Mouse (Mus musculus): Measurements from ENCODE around the gene Unc5b. TPM values are rescaled to one million over a fixed set of nuclear protein-coding genes. Genes with fewer than 3 reads are reported as not detected.

The Unc5b gene
- polyA plus RNA-seq, 1 experiment from 2014 or later, result 10.2 TPM

GRCm38 (mm10) chr10:60770855-60771254 lies 60.5 kb downstream of the Unc5b start:
- Histone ChIP-seq H3K9ac (ENCODE audit: low read length) (no peak overlapping the region), H3K27ac (replicated peaks; ENCODE audit: low read depth, low read length) (no peak overlapping the region), H3K27me3 (ENCODE audit: control insufficient read depth, insufficient read depth, low read length) (no peaks in the 10 kb centered on the region), H3K9me3 (ENCODE audit: control insufficient read depth, low read length) (no peaks in the 10 kb centered on the region), H3K4me3 (ENCODE audit: low read depth, low read length) (no peak overlapping the region), H3K36me3 (ENCODE audit: control insufficient read depth, insufficient read depth, low read length) (peaks cover 19% of the 10 kb centered on the region; the same call in 1 of the 2 replicates), H3K4me1 (ENCODE audit: control insufficient read depth, insufficient read depth, low read length) (no peaks in the 10 kb centered on the region), H3K4me2 (ENCODE audit: low read depth, severe bottlenecking) (no peak overlapping the region)
- no peak for ATAC-seq (ENCODE audit: insufficient number of reproducible peaks, low FRiP score, low TSS enrichment, low read depth)
- WGBS, result 82% methylated on average over 4 of the region's 4 CpGs
- no peak for DNase-seq (ENCODE audit: low spot score)

GRCm38 (mm10) chr10:60768614-60769013 lies 62.8 kb downstream of the Unc5b start:
- H3K27ac ChIP-seq (replicated peaks; ENCODE audit: low read depth, low read length), result no peak overlapping the region
- no peaks in the 10 kb centered on the region for H3K9me3 ChIP-seq (ENCODE audit: control insufficient read depth, low read length)
- no peak overlapping the region for H3K9ac ChIP-seq (ENCODE audit: low read length)
- H3K4me1 ChIP-seq (ENCODE audit: control insufficient read depth, insufficient read depth, low read length), result no peaks in the 10 kb centered on the region
- H3K27me3 ChIP-seq (ENCODE audit: control insufficient read depth, insufficient read depth, low read length), result no peaks in the 10 kb centered on the region
- H3K4me3 ChIP-seq (ENCODE audit: low read depth, low read length), result no peak overlapping the region
- ATAC-seq (ENCODE audit: insufficient number of reproducible peaks, low FRiP score, low TSS enrichment, low read depth), result no peak
- H3K36me3 ChIP-seq (ENCODE audit: control insufficient read depth, insufficient read depth, low read length), result peaks cover 11% of the 10 kb centered on the region; the same call in 1 of the 2 replicates
- DNase-seq (ENCODE audit: low spot score), result no peak
- WGBS, result 90% methylated on average over 7 of the region's 7 CpGs
- H3K4me2 ChIP-seq (ENCODE audit: low read depth, severe bottlenecking), result no peak overlapping the region

DNA sequence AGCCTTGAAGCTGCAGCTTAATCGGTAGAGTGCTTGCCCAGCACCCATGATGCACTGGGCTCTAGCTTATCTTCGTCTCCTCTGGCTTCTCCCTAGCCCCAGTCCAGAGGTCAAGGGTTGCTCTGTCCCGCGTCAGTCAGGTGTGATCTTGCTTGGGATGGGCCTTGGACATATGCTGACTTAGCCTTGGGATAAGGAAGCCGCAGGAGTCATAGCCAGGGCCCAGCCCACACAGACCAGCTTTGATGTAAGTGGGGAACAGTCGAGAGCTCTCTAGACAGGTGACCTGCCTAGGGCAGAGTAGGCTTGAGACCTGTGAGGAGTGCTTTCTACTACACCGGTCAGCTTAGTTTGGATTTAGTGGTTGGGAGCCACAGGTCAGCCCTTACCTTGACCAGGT lies 64.0 kb downstream of the Unc5b start:
- Histone ChIP-seq H3K4me1 (ENCODE audit: control insufficient read depth, insufficient read depth, low read length) (no peaks in the 10 kb centered on the region), H3K4me2 (ENCODE audit: low read depth, severe bottlenecking) (no peak overlapping the region), H3K27me3 (ENCODE audit: control insufficient read depth, insufficient read depth, low read length) (no peaks in the 10 kb centered on the region), H3K27ac (replicated peaks; ENCODE audit: low read depth, low read length) (no peak overlapping the region), H3K9ac (ENCODE audit: low read length) (no peak overlapping the region), H3K4me3 (ENCODE audit: low read depth, low read length) (no peak overlapping the region), H3K36me3 (ENCODE audit: control insufficient read depth, insufficient read depth, low read length) (peaks cover 9% of the 10 kb centered on the region; the same call in 1 of the 2 replicates), H3K9me3 (ENCODE audit: control insufficient read depth, low read length) (no peaks in the 10 kb centered on the region)
- WGBS, result 89% methylated on average over 7 of the region's 7 CpGs
- DNase-seq (ENCODE audit: low spot score) (no peak), ATAC-seq (ENCODE audit: insufficient number of reproducible peaks, low FRiP score, low TSS enrichment, low read depth) (no peak)

DNA sequence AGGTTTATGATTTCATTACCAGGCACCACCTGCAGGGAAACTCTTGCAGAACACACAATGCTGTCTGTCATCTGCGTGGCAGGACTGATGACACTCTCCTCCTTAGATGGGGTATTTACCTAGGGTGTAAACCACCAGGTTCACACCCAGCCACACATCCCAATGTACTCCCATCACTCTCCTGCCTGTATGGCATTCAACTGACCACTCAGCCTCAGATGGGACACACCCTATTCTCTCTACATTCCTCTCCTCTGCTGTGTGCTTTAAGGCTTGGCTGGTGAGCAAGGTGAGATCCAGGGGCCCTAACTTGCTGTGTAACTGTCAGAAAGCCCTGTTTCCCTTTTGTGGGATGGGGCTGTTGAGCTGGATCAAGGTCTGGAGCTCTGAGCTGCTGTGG lies 69.3 kb downstream of the Unc5b start:
- Histone ChIP-seq H3K4me1 (ENCODE audit: control insufficient read depth, insufficient read depth, low read length) (no peaks in the 10 kb centered on the region), H3K4me3 (ENCODE audit: low read depth, low read length) (no peak overlapping the region), H3K4me2 (ENCODE audit: low read depth, severe bottlenecking) (no peak overlapping the region), H3K36me3 (ENCODE audit: control insufficient read depth, insufficient read depth, low read length) (no peaks in the 10 kb centered on the region; the same call in 1 of the 2 replicates), H3K27ac (replicated peaks; ENCODE audit: low read depth, low read length) (no peak overlapping the region), H3K9me3 (ENCODE audit: control insufficient read depth, low read length) (no peaks in the 10 kb centered on the region), H3K9ac (ENCODE audit: low read length) (no peak overlapping the region), H3K27me3 (ENCODE audit: control insufficient read depth, insufficient read depth, low read length) (no peaks in the 10 kb centered on the region)
- DNase-seq (ENCODE audit: low spot score), result no peak
- 76% methylated on average over 1 of the region's 1 CpGs for WGBS
- ATAC-seq (ENCODE audit: insufficient number of reproducible peaks, low FRiP score, low TSS enrichment, low read depth), result no peak

DNA sequence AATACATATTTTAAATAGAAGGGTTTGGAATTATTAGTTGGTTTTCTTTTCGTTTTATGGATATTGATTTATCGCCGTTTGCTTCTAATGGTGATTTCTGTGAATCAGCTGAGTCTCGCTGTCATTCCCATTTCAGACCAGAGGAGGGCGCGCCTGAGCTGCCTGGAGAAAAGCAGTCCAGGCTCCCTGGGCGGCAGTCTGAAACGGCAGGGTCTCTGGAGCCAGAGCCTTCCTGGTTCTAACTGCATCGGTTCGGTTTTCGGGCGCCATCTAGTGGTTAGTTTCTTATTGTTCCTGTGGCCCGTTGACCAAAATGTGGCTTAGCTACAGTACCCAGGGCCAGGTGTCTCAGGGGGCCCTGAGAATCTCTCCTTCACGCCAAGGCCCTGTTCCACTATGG lies 71.0 kb downstream of the Unc5b start:
- Histone ChIP-seq H3K9me3 (ENCODE audit: control insufficient read depth, low read length) (no peaks in the 10 kb centered on the region), H3K27me3 (ENCODE audit: control insufficient read depth, insufficient read depth, low read length) (no peaks in the 10 kb centered on the region)
- 8% methylated on average over 14 of the region's 14 CpGs for WGBS

GRCm38 (mm10) chr10:60756992-60757391 lies 74.4 kb downstream of the Unc5b start:
- ATAC-seq (ENCODE audit: insufficient number of reproducible peaks, low FRiP score, low TSS enrichment, low read depth) (no peak), DNase-seq (ENCODE audit: low spot score) (peak; percentile 80)
- Histone ChIP-seq H3K27ac (replicated peaks; ENCODE audit: low read depth, low read length) (no peak overlapping the region), H3K9ac (ENCODE audit: low read length) (no peak overlapping the region), H3K4me2 (ENCODE audit: low read depth, severe bottlenecking) (no peak overlapping the region), H3K36me3 (ENCODE audit: control insufficient read depth, insufficient read depth, low read length) (no peaks in the 10 kb centered on the region), H3K4me1 (ENCODE audit: control insufficient read depth, insufficient read depth, low read length) (0 out of 2 replicates have a peak, but pooled peaks cover 4% of the 10 kb centered on the region), H3K9me3 (ENCODE audit: control insufficient read depth, low read length) (no peaks in the 10 kb centered on the region), H3K27me3 (ENCODE audit: control insufficient read depth, insufficient read depth, low read length) (no peaks in the 10 kb centered on the region), H3K4me3 (ENCODE audit: low read depth, low read length) (no peak overlapping the region)
- WGBS, result 3% methylated on average over 7 of the region's 7 CpGs

More for the DNA sequence above, 71.0 kb downstream of the Unc5b start:
- Histone ChIP-seq H3K36me3 (ENCODE audit: control insufficient read depth, insufficient read depth, low read length) (no peaks in the 10 kb centered on the region; the same call in 1 of the 2 replicates), H3K27ac (replicated peaks; ENCODE audit: low read depth, low read length) (no peak overlapping the region), H3K4me3 (ENCODE audit: low read depth, low read length) (no peak overlapping the region), H3K9ac (ENCODE audit: low read length) (no peak overlapping the region), H3K4me2 (ENCODE audit: low read depth, severe bottlenecking) (no peak overlapping the region), H3K4me1 (ENCODE audit: control insufficient read depth, insufficient read depth, low read length) (no peaks in the 10 kb centered on the region)
- DNase-seq (ENCODE audit: low spot score) (peak; percentile 95), ATAC-seq (ENCODE audit: insufficient number of reproducible peaks, low FRiP score, low TSS enrichment, low read depth) (peak; percentile 61; the same call in 1 of the 2 replicates)

DNA sequence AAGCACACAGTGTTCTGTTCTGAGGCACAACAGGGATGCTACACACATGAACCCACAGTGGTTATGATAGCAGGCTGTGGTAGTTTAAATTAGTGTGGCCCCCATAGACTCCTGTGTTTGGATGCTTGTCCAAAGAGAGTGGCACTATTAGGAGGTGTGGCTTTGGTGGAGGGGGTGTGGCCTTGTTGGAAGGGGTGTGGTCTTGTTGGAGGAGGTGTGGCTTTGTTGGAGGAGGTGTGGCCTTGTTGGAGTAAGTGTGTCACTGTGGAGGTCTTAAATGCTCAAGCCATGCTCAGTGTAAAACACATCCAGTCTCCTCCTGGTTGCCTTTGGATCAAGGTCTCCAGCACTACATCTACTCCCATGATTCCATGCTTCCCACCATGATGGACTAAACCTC lies 75.2 kb downstream of the Unc5b start:
- no peak overlapping the region for H3K4me2 ChIP-seq (ENCODE audit: low read depth, severe bottlenecking)
- H3K4me3 ChIP-seq (ENCODE audit: low read depth, low read length), result no peak overlapping the region
- H3K36me3 ChIP-seq (ENCODE audit: control insufficient read depth, insufficient read depth, low read length), result no peaks in the 10 kb centered on the region
- H3K9ac ChIP-seq (ENCODE audit: low read length), result no peak overlapping the region
- ATAC-seq (ENCODE audit: insufficient number of reproducible peaks, low FRiP score, low TSS enrichment, low read depth) (no peak), DNase-seq (ENCODE audit: low spot score) (no peak)
- H3K27ac ChIP-seq (replicated peaks; ENCODE audit: low read depth, low read length), result no peak overlapping the region
- H3K9me3 ChIP-seq (ENCODE audit: control insufficient read depth, low read length), result no peaks in the 10 kb centered on the region
- H3K27me3 ChIP-seq (ENCODE audit: control insufficient read depth, insufficient read depth, low read length), result no peaks in the 10 kb centered on the region
- H3K4me1 ChIP-seq (ENCODE audit: control insufficient read depth, insufficient read depth, low read length), result 0 out of 2 replicates have a peak, but pooled peaks cover 4% of the 10 kb centered on the region

DNA sequence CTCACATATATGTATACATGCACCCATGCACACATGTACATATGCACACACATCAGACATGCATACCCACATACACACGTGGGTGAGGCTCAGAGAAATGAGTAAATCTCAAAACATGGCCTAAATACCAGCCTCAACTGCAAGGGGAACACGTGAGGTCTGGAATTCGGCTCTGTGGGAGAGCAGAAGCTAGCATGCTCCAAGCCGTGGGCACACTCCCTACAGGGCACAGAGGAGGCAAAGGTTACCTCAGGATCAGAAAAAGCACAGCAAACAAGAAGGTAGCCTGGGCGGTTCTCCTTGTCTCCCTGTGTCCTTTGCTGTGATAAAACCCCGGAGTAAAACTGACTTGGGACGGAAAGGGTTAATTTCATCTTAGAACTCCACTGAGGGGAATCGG lies 77.4 kb downstream of the Unc5b start:
- H3K36me3 ChIP-seq (ENCODE audit: control insufficient read depth, insufficient read depth, low read length), result no peaks in the 10 kb centered on the region
- H3K9ac ChIP-seq (ENCODE audit: low read length), result no peak overlapping the region
- H3K27me3 ChIP-seq (ENCODE audit: control insufficient read depth, insufficient read depth, low read length), result no peaks in the 10 kb centered on the region
- H3K27ac ChIP-seq (replicated peaks; ENCODE audit: low read depth, low read length), result no peak overlapping the region
- H3K4me3 ChIP-seq (ENCODE audit: low read depth, low read length), result no peak overlapping the region
- DNase-seq (ENCODE audit: low spot score) (no peak), ATAC-seq (ENCODE audit: insufficient number of reproducible peaks, low FRiP score, low TSS enrichment, low read depth) (no peak)
- 0 out of 2 replicates have a peak, but pooled peaks cover 4% of the 10 kb centered on the region for H3K4me1 ChIP-seq (ENCODE audit: control insufficient read depth, insufficient read depth, low read length)
- WGBS, result 74% methylated on average over 8 of the region's 8 CpGs
- no peaks in the 10 kb centered on the region for H3K9me3 ChIP-seq (ENCODE audit: control insufficient read depth, low read length)
- no peak overlapping the region for H3K4me2 ChIP-seq (ENCODE audit: low read depth, severe bottlenecking)

DNA sequence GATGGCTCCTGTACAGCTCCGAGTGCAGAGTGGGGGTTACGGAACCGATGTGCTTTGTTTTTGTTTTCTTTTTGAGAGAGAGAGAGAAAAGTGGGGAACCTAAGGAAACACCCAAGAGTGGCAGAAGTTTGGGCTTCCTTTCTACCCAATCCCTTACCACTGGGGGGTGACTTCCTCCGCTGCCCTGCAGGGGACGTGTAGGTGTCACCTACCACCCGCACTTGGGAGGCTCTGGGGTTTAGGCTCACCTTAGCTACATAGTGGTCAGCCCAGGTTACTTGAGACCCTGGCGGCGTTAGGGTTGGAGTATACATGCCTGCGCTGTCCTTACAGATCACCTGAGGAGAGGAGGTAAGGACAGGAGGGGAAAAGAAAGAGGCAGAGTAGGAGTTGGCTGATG lies 78.1 kb downstream of the Unc5b start:
- ATAC-seq (ENCODE audit: insufficient number of reproducible peaks, low FRiP score, low TSS enrichment, low read depth) (no peak), DNase-seq (ENCODE audit: low spot score) (no peak)
- peak overlapping the region; percentile 76; the same call in 1 of the 2 replicates for H3K9ac ChIP-seq (ENCODE audit: low read length)
- 0 out of 2 replicates have a peak, but pooled peaks cover 4% of the 10 kb centered on the region for H3K4me1 ChIP-seq (ENCODE audit: control insufficient read depth, insufficient read depth, low read length)
- no peak overlapping the region for H3K4me2 ChIP-seq (ENCODE audit: low read depth, severe bottlenecking)
- peak overlapping the region; percentile 38; the same call in 1 of the 2 replicates for H3K27ac ChIP-seq (replicated peaks; ENCODE audit: low read depth, low read length)
- 59% methylated on average over 9 of the region's 9 CpGs for WGBS
- H3K36me3 ChIP-seq (ENCODE audit: control insufficient read depth, insufficient read depth, low read length), result no peaks in the 10 kb centered on the region
- H3K27me3 ChIP-seq (ENCODE audit: control insufficient read depth, insufficient read depth, low read length), result no peaks in the 10 kb centered on the region
- no peak overlapping the region; the same call in 1 of the 2 replicates for H3K4me3 ChIP-seq (ENCODE audit: low read depth, low read length)
- H3K9me3 ChIP-seq (ENCODE audit: control insufficient read depth, low read length), result no peaks in the 10 kb centered on the region

All from limb, embryonic 11.5 days (tissue).